Mouse (Mus musculus): Measurements from ENCODE around the gene Klf3.
A peak's percentile ranks its signal among the peaks of the same experiment; 100 is the strongest.

Klf3 gene

GRCm38 (mm10) chr5:64809257-64809656, 6.1 kb downstream of the Klf3 start:
- no peak for DNase-seq (ENCODE audit: low read depth, low spot score)

GRCm38 (mm10) chr5:64809864-64810263, 6.7 kb downstream of the Klf3 start:
- DNase-seq (ENCODE audit: low read depth, low spot score), result no peak

GRCm38 (mm10) chr5:64810860-64811499, 7.8 kb downstream of the Klf3 start:
- no peak for DNase-seq (ENCODE audit: low read depth, low spot score)

- DNase-seq (ENCODE audit: low read depth, low spot score), result no peak
Observed at GRCm38 (mm10) chr5:64811500-64812123, 8.4 kb downstream of the Klf3 start.

GRCm38 (mm10) chr5:64812124-64812982, 9.2 kb downstream of the Klf3 start:
- peak; percentile 47 for DNase-seq (ENCODE audit: low read depth, low spot score)

GRCm38 (mm10) chr5:64812983-64813304, 9.8 kb downstream of the Klf3 start:
- DNase-seq (ENCODE audit: low read depth, low spot score), result no peak

DNA sequence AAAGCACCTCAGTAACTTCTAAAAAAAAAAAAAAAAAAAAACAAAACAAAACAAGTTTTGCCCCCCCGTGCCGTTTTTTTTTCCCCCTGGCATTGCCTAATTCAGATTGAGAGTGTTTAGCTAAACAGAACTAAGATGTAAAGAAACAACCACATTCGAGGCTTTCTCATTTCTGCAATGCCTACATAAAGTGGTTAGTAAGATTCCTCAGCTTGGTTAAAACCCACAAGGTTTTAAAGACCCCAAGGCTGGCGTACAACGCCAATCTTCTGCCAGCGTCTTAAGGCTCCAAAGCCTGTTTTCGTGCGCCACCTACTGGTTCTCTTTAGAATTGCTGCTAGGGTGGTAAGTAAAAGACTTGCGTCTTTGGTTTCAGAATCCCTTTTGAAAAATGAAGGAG, 10.2 kb downstream of the Klf3 start:
- DNase-seq (ENCODE audit: low read depth, low spot score), result peak; percentile 97

DNA sequence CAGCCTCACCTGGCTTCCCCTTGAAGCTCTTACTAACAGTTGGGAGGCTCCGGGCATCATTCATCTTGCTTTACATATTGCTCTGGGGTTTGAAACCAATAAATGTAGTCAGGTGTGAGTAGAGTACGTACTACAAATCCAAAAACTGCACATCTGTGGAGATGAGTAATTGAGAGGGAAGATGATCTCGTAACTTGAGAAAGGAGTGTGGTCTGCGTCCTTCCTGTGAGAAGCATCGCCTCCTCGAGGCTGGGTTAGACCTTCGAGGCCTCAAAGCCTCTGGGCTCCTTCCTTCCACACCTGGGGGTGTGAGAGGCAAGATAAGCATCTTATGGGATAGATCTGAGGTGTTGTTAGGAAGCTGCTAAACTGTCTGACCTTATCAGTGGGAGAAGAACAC, 11.2 kb downstream of the Klf3 start:
- DNase-seq (ENCODE audit: low read depth, low spot score), result no peak

DNA sequence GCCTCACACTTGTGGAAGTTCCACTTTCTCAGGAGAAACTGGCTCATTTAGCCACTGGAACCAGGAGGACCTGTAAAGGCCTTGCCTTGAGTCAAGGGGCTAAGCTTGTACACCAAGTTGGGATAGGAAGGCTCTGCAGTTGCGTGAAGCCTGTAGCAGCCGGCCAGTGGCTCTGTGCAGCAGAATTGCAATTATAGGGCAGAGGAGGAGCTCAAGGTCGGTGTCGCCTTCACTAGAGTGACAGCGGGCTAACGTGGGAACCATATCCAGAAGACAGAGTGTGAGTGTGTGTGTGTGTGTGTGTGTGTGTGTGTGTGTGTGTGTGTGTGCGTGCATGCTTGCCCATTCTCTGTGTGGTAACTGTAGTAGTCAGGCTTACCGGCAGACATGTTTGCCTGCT, 12.4 kb downstream of the Klf3 start:
- no peak for DNase-seq (ENCODE audit: low read depth, low spot score)

DNA sequence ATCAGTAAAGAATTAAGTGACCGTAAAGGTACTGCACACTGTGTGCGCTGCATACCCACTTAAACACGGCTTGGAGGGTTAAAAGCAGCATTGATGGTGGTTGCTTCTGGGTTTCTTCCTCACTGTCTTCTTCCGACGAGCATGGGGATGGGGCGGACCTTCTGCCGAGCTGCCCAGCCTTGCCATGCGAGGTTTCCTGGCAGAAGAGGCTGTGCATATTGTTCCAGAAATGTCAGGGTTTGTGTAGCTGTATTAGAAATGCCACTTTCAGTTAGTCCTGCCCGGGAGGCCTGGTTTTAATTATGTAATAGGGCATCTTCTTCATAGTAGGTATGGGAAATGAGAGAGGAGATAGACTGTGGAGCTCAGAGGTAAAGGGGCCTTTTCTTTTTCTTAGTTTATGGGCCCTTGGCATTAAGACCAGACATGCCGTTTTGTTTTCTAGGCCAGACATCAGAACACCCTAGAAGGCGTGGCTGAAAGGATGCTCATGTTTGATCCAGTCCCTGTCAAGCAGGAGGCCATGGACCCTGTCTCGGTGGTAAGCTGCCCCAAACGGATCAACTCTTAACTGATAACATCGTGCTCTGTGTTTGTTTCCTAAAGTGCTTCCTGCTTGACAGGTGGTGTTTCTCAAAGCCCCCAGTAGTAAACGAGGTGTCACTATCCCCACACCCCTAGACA, 13.2 kb downstream of the Klf3 start:
- no peak for DNase-seq (ENCODE audit: low read depth, low spot score)

- DNase-seq (ENCODE audit: low read depth, low spot score), result no peak
Observed at GRCm38 (mm10) chr5:64816974-64817296, 13.7 kb downstream of the Klf3 start.

DNA sequence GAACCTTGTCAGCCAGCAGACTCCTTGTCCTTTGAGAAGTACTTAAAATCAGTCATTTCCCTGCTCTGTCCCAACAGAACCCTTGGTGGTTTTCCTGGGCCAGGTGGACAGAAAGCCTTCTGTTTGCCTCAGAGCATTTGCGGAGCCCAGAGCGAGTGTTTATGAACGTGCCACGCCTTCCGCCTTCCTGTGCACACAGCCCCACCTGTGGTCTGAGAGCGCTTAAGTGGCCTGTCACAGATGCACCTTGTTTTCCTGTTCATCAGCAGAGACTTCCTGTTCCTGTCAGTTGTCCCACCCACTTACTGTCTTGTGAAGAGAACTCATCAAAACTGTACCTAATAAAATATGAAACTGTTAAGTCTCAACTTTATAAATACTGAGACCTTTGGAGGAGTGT, 16.2 kb downstream of the Klf3 start:
- no peak for DNase-seq (ENCODE audit: low read depth, low spot score)

GRCm38 (mm10) chr5:64820138-64820537, 16.9 kb downstream of the Klf3 start:
- peak; percentile 50 for DNase-seq (ENCODE audit: low read depth, low spot score)

GRCm38 (mm10) chr5:64821294-64821693, 18.1 kb downstream of the Klf3 start:
- no peak for DNase-seq (ENCODE audit: low read depth, low spot score)

- no peak for DNase-seq (ENCODE audit: low read depth, low spot score)
Observed at GRCm38 (mm10) chr5:64821964-64822363, 18.8 kb downstream of the Klf3 start.

DNA sequence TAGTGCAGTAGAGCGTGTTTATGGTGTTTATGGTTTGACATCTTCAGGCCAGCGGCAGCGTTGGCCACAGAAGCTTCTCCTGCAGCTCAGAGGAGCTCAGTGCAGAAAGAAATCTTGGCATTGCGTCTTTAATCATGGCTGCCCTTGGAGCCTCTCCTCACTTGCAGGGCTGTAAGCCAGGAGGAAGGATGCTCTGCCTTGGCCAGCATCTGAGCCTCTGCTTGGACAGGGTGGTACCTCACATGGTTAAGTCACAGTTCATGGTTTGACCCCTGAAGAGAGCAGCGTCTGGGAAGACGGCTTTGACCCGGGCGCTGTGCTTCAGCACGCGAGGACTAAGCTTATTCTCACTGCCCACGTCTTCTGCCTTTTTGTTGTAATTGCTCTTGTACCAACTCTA, 20.2 kb downstream of the Klf3 start:
- DNase-seq (ENCODE audit: low read depth, low spot score), result no peak

DNA sequence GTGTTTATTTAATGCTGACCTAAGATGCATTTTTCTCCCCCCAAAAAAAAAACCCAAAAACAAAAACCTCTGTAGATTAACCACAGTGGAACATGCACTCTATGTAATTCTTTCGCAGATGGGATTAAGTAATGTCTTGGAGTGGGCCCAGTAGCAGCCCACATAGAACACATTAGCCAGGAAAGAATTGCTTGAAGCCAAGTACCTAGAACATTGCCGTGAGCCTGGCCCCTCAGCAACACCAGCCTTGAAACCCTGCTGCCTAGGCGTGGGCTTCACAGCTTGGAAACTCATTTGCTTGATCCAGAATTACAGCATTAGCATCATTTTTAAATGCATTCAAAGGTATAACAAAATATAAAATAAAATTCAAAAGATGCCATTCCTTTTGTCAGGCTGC, 21.6 kb downstream of the Klf3 start:
- DNase-seq (ENCODE audit: low read depth, low spot score), result peak; percentile 76

GRCm38 (mm10) chr5:64825496-64825895, 22.3 kb downstream of the Klf3 start:
- DNase-seq (ENCODE audit: low read depth, low spot score), result no peak

DNA sequence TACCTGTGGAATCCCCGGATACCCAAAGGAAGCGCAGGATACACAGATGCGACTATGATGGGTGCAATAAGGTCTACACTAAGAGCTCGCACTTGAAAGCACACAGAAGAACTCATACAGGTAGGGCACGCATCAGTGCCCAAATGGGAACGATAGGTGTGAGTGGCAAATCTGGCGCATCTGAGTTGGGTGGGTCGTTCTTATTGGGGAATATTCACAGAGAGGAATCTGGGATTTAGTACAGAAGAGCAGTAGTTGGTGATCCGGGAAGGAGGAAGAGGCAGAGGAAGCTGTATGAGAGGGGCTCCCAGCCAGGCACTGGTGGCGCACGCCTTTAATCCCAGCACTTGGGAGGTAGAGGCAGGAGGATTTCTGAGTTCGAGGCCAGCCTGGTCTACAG, 24.0 kb downstream of the Klf3 start:
- DNase-seq (ENCODE audit: low read depth, low spot score), result no peak

DNA sequence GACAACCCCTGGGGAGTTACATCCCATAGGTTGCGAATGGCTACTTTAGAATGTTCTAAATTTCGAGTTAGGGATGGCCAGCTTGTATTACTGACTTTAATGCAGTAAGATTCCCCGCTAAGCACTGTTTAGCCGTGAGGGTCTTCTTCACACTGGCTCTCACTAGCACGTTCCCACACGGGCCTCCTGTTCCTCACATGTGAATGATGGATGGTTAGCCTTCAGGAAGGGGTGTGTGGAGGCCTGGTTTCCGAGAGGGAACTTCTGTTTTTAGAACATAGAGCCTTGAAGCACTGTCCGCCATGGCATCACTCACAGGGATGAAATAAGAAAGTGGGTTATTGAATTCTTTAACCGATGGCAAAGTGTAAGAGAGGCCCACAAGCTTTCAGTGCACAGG, 25.1 kb downstream of the Klf3 start:
- DNase-seq (ENCODE audit: low read depth, low spot score), result no peak

GRCm38 (mm10) chr5:64829606-64830005, 26.4 kb downstream of the Klf3 start:
- no peak for DNase-seq (ENCODE audit: low read depth, low spot score)

GRCm38 (mm10) chr5:64830773-64831172, 27.6 kb downstream of the Klf3 start:
- no peak for DNase-seq (ENCODE audit: low read depth, low spot score)

- DNase-seq (ENCODE audit: low read depth, low spot score), result no peak
Observed at GRCm38 (mm10) chr5:64833410-64833809, 30.2 kb downstream of the Klf3 start.

All from brain, adult 2 months (tissue).